Mouse (Mus musculus) embryonic stem cell, embryonic (primary cell): ENCODE measurements around the gene Tmem237.

ENCODE experiments used
- CTCF ChIA-PET, 4 experiments: fragments of 300-600 bp in 2 of 4; fragments of 350-600 bp in 2 of 4; sonication (Branson Sonifier 250); formaldehyde crosslinking; loops; one replicate each; lab custom pipeline; 2022; ENCODE audit warnings: inconsistent platforms in 2 of 4; lab: Charles Lee
- POLR2A ChIA-PET, 4 experiments: fragments of 300-600 bp in 2 of 4; fragments of 350-600 bp in 2 of 4; sonication (Branson Sonifier 250); formaldehyde crosslinking; loops; one replicate each; lab custom pipeline; 2022; ENCODE audit warnings: antibody characterized with exemption in 4 of 4, inconsistent platforms in 1 of 4; lab: Charles Lee

Gene Tmem237

DNA sequence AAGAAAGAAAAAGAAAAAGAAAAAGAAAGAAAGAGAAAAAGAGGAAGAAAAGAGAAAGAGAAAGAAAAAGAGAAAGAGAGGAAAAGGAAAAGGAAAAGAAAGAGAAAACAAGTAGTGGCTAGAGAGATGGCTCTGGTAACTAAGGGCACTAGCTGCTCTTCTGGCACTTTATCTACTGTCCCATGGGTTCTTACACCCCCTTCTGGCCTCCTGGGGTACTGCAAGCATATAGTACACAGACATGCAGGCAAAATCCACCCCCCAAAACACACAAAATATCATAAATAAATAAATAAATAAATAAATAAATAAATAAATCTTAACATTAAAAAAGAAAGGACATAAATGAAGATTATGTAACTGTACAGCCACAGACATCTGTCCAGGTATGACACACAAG is 22.6 kb upstream of the Tmem237 start:
- CTCF ChIA-PET = interaction anchor here (0.6 to 1.9 kb wide), 30 partner anchors 8 to 606 kb away, joined by 3 to 16 read pairs (median 4); partner anchors contain the start of gene Als2 (in 2 of the 4)
- POLR2A ChIA-PET = interaction anchor here in 2 of 4 experiments (0.8 to 1.0 kb wide), 2 partner anchors 94 to 95 kb away, joined by 4 to 7 read pairs; partner anchors contain the start of gene Als2 (in 1 of the 2)

- ChIA-PET POLR2A (interaction anchor here in 2 of 4 experiments (0.7 to 1.2 kb wide), 3 partner anchors 11 to 127 kb away, joined by 3 read pairs; no protein-coding TSS in a partner anchor), CTCF (interaction anchor here in 1 of 4 experiments (2.9 kb wide), 1 partner anchor 8 kb away, joined by 8 read pairs; no protein-coding TSS in a partner anchor)
Observed at GRCm38 (mm10) chr1:59134419-59134818, 14.2 kb upstream of the Tmem237 start.

DNA sequence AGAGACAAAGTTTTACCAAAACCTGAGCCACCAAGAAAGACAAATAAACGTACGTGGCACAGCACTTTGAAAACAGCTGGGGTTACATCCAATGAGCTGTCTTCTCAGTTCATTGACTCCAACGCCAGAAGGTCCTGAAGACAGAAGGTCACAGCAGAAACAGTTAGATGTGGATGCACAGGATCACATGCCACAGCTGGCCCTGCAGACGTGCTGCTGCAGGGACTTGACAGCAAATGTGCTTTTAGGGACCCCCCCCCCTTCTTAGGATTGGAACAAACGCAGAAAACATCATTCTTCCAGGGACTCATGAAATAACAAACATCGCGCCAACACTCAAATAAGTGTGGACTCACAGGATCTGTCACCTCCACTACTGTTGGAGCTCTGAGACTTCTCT is 8.7 kb upstream of the Tmem237 start:
- POLR2A ChIA-PET = no interaction called here
- CTCF ChIA-PET = interaction anchor here in 1 of 4 experiments (1.2 to 1.5 kb wide), 2 partner anchors 14 to 494 kb away, joined by 3 to 4 read pairs; no protein-coding TSS in a partner anchor

GRCm38 (mm10) chr1:59125558-59125957 is 5.3 kb upstream of the Tmem237 start:
- CTCF ChIA-PET = no interaction called here
- POLR2A ChIA-PET = no interaction called here

- CTCF ChIA-PET = no interaction called here
Observed at GRCm38 (mm10) chr1:59110524-59110923, 9.7 kb downstream of the Tmem237 start.

DNA sequence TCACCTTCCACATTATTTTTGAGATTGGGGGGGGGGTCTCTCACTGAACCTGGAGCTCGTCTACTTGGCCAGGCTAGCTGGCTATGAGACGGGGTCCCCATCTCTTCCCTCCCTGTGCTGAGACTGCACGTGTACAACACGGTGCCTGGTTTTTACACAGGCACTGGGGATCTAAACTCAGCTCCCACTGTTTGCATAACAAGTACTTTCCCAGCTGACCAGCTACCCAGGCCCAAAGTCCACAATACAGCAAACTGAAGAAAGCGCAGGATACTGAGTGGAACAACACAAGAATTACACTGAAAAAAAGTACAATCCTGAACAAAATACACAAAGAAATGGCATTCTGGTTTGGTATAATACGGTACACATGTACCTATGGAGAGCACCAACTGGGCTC is 18.1 kb downstream of the Tmem237 start:
- POLR2A ChIA-PET = interaction anchor here in 1 of 4 experiments (0.9 kb wide), 1 partner anchor 97 kb away, joined by 3 read pairs; no protein-coding TSS in a partner anchor
- CTCF ChIA-PET = interaction anchor here in 1 of 4 experiments (0.6 kb wide), 1 partner anchor 537 kb away, joined by 4 read pairs; no protein-coding TSS in a partner anchor

More at GRCm38 (mm10) chr1:59110524-59110923, 9.7 kb downstream of the Tmem237 start:
- POLR2A ChIA-PET = interaction anchor here in 1 of 4 experiments (0.9 to 1.2 kb wide), 2 partner anchors 9 to 10 kb away, joined by 3 to 4 read pairs; no protein-coding TSS in a partner anchor

GRCm38 (mm10) chr1:59101020-59101419 is 19.2 kb downstream of the Tmem237 start:
- CTCF ChIA-PET = no interaction called here
- POLR2A ChIA-PET = interaction anchor here in 1 of 4 experiments (0.9 kb wide), 1 partner anchor 22 kb away, joined by 3 read pairs; no protein-coding TSS in a partner anchor

DNA sequence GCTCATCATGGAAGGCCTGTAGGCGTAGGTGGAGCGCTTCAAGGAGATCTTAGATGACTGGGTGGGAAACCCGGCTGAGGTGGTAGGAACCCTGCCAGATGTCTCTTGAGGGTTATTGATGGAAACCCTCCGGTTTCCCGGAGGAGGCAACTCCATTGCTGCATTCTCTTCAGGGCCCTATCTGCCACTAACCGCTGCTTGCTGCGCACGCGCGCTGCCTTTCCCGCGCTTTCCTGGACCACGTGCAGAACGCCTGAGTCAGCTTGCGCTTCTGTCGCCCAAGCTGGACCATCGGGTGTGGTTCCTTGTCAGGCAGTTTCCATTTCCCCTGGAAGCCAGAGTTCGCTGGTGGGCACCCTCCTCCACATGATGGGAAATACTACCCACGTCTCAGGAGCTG is 25.5 kb downstream of the Tmem237 start, which contains the start of gene C2cd6:
C2cd6 (minus strand) TSS at position 196 of the 400 bp plus-strand sequence.
- ChIA-PET CTCF (no interaction called here), POLR2A (no interaction called here)

DNA sequence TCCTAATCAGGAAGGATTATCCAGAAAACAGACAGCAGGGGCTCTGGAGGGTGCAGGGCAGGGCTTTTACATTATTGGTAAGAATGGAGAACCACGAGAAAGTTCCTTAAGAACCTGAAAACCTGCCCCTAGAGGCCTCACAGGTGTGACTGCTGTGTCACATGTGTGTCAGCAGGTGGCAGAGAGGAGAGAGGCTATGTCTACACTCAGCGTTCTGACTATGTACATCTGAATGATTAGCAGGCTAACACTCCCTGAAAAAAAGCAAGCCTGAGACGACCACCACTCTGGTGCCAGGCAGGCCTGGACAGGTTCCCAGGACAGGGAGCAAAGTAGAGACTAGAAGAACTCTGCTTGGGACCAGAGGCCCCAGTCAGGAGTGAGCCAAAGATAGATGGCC is 49.3 kb downstream of the Tmem237 start:
- ChIA-PET POLR2A (interaction anchor here in 1 of 4 experiments (2.1 kb wide), 1 partner anchor 167 kb away, joined by 7 read pairs; the partner anchor contains the start of gene Als2), CTCF (interaction anchor here in 2 of 4 experiments (0.9 to 1.2 kb wide), 3 partner anchors 72 to 167 kb away, joined by 3 to 4 read pairs (median 3); partner anchors contain the start of gene Als2 (in 1 of the 2))

- ChIA-PET POLR2A (no interaction called here), CTCF (no interaction called here)
Observed at GRCm38 (mm10) chr1:59067976-59068375, 52.2 kb downstream of the Tmem237 start.

- ChIA-PET CTCF (interaction anchor here in 1 of 4 experiments (0.6 kb wide), 1 partner anchor 253 kb away, joined by 3 read pairs; no protein-coding TSS in a partner anchor), POLR2A (interaction anchor here in 1 of 4 experiments (1.1 kb wide), 1 partner anchor 55 kb away, joined by 3 read pairs; no protein-coding TSS in a partner anchor)
Observed at GRCm38 (mm10) chr1:59063697-59064096, 56.5 kb downstream of the Tmem237 start.

- POLR2A ChIA-PET = no interaction called here
- CTCF ChIA-PET = no interaction called here
Observed at GRCm38 (mm10) chr1:59056955-59057354, 63.3 kb downstream of the Tmem237 start.

DNA sequence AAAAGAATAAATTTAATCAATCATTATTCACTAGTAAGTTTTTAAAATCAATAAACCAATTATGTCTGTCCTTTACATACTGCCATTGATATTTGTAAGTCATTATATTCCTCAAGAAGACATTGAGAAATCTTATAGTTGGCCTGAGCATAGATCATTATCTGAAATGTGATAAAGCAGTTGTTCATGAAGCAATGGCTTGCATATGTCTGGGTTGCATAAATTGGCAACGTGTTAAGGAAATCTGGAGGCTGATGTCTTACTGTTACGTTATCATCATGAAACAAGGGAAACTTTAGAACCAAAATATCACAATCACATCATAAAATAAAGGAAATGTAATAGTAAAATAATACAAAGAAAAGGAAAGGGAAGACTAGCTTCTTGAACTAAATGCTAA is 68.9 kb downstream of the Tmem237 start:
- POLR2A ChIA-PET = no interaction called here
- CTCF ChIA-PET = no interaction called here
